Mouse (Mus musculus): ENCODE measurements around the gene Sesn2.
"Not testable (repeated sequence)": the region's sequence is repeated elsewhere in the genome, so short reads cannot be mapped to it uniquely, and the experiment has no call there.

Gene Sesn2

DNA sequence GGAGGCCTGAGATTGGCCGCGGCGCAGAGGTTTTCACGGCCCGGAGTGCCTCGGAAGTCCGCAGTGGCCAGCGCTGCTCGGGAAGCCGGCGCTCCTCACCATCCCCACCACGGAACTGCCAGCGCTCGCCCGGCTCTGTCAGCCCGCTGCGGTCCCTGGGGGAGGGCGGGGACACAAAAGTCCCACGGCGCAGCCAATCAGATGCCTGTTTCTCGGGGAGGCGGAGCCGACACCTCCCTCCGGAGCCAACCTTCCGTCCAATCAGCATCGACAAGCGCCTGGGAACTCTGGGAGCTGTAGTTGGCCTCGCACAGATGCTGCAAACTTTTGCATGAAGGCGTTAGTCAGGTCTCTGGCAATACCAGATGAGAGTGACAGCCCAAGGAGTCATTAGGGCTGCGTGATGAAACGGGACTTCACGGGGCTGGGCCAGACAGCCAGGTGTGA is at the start of gene Sesn2:
Gene Sesn2, minus strand, starts transcription at position 150 of the 447 bp plus-strand sequence.
- ATAC-seq (ENCODE audit: insufficient number of reproducible peaks, low FRiP score, low TSS enrichment) = peak; percentile 96

DNA sequence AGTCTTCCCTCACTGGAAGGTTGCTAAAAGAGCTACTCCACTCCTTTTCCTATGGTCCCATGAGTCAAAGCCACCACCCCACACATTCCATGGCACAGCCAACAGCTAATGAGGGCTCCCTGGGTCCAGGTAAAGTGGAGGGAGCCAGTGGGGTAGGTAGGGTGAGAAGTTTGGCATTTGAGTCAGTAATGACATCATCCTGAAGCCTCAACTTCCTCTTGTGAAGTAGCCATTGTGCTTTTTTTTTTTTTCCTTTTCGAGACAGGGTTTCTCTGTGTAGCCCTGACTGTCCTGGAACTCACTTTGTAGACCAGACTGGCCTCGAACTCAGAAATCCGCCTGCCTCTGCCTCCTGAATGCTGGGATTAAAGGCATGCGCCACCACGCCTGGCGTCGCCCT is 45.2 kb upstream of the Sesn2 start:
- ATAC-seq (ENCODE audit: insufficient number of reproducible peaks, low FRiP score, low TSS enrichment) = not testable (repeated sequence)

GRCm38 (mm10) chr4:132554653-132555052 is 44.4 kb upstream of the Sesn2 start:
- ATAC-seq (ENCODE audit: insufficient number of reproducible peaks, low FRiP score, low TSS enrichment) = no peak; the same call in 1 of the 2 replicates

DNA sequence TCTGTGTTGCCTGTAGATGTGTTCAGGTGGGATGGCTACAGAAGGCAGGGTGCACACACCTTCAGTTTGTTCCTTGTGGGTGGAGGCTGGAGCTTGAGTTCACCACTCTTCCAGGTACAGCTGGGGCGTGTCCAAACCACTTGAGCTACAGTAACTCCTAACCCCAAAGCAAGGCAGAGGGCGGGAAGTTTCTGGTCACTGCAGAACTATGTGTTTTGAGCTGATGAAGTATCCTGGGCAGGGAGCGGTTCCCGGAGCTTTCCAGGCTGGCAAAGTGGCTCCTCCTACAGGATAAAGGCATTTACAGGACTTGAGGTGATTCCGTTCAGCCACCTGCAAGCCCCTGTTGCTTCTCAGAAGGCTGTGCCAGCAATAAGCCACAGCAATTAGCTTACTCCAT is 43.9 kb upstream of the Sesn2 start:
- ATAC-seq (ENCODE audit: insufficient number of reproducible peaks, low FRiP score, low TSS enrichment) = no peak

DNA sequence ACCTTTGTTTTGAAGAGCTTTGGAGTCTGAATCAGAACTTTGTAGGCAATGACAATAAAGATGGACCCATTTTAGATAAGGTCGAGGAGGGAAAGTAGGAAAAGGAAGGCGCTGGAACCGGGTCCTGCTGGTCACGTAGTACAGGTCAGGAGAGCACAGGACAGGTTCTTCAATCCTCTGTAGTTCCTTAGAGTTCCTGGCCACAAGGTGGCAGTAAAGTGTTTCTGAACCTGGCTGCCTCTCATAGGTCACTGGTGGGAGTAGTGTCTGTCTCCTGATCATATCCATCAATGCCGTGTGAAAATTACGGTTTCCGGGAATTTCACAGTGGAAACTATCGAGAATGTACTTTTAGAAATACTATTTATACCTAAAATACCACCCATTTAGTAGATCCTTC is 35.5 kb upstream of the Sesn2 start:
- ATAC-seq (ENCODE audit: insufficient number of reproducible peaks, low FRiP score, low TSS enrichment) = 0 out of 2 replicates have a peak, but pooled peaks have one; percentile 6

DNA sequence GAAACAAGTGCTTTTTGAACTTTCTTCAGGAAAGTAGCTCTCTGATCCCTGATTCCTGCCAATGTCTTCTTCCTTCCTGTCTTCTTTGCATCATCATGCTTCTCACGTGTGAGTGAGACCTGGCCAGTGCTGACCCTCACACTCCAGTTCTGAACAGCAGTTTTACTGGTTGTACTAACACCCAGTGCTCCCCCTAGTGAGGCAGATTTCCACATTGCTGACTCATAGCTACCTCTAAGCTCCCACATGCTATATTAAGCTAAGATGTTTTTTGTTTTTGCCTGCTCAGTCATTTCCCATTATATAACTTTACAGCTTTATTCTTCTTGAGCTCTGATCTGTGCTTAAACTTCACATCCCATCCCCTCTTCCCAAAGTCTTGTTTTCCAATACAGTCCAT is 32.4 kb upstream of the Sesn2 start:
- ATAC-seq (ENCODE audit: insufficient number of reproducible peaks, low FRiP score, low TSS enrichment) = no peak

DNA sequence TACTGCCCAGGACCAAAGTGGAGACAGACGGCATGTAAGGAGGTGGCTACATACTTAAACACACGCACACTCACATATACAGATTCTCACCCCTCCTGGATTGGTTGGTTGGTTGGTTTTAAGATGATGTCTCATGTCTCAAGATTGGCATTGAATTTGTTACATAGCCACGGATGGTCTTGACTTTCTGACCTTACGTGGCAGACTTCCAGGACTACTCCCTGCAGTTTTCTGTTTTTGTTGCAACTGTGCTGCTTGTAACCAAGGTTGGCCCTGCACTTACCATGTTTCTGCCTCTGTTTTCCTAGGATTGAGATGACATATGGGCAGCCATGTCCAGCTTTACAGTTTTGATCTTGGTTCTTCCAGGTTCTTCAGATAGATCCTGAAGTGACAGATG is 31.1 kb upstream of the Sesn2 start:
- ATAC-seq (ENCODE audit: insufficient number of reproducible peaks, low FRiP score, low TSS enrichment) = no peak

GRCm38 (mm10) chr4:132539481-132539880 is 29.2 kb upstream of the Sesn2 start:
- ATAC-seq (ENCODE audit: insufficient number of reproducible peaks, low FRiP score, low TSS enrichment) = no peak

DNA sequence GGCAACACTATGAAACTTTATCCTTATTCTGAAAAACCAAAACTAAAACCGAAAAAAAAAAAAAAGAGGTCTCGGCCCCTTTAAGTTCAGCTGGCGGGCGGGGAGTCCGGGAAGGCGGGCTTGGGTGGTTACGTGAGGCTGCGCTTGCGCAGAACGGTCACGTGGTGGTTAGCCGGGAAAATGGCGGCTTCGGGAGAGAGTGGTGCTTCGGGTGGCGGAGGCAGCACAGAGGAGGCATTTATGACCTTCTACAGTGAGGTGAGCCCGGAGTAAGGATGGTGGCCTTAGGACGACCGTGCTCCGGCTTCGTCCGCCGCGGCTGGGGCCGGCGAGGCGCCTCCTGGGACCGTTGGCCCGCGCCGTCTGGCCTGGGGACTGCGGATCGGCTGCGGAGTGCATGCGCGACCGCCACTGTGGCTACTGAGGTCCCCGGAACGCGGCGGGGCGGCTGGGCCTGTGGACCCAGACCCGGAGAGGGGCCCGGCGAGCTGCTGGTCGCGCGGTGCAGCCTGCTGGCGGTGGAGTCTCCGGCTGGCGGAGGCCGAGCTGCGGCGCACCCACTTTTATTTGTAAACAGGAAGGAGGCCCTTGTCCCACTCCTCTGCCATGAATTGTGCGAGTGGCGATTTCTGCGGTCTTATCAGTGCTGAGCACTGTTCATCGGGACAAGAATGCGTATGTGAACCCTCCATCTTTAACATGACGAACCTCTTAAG is 25.3 kb upstream of the Sesn2 start, which contains the start of gene Dnajc8:
Gene Dnajc8, plus strand, starts transcription at position 145 of the 716 bp plus-strand sequence.
- ATAC-seq (ENCODE audit: insufficient number of reproducible peaks, low FRiP score, low TSS enrichment) = peak; percentile 60; the same call in 1 of the 2 replicates

- peak; percentile 88 for ATAC-seq (ENCODE audit: insufficient number of reproducible peaks, low FRiP score, low TSS enrichment)
Observed at GRCm38 (mm10) chr4:132532981-132533916, 22.9 kb upstream of the Sesn2 start, which contains the start of gene Atpif1. TSS of gene Atpif1 (minus strand) at chr4:132533659.

GRCm38 (mm10) chr4:132532496-132532895 is 22.2 kb upstream of the Sesn2 start:
- no peak for ATAC-seq (ENCODE audit: insufficient number of reproducible peaks, low FRiP score, low TSS enrichment)

DNA sequence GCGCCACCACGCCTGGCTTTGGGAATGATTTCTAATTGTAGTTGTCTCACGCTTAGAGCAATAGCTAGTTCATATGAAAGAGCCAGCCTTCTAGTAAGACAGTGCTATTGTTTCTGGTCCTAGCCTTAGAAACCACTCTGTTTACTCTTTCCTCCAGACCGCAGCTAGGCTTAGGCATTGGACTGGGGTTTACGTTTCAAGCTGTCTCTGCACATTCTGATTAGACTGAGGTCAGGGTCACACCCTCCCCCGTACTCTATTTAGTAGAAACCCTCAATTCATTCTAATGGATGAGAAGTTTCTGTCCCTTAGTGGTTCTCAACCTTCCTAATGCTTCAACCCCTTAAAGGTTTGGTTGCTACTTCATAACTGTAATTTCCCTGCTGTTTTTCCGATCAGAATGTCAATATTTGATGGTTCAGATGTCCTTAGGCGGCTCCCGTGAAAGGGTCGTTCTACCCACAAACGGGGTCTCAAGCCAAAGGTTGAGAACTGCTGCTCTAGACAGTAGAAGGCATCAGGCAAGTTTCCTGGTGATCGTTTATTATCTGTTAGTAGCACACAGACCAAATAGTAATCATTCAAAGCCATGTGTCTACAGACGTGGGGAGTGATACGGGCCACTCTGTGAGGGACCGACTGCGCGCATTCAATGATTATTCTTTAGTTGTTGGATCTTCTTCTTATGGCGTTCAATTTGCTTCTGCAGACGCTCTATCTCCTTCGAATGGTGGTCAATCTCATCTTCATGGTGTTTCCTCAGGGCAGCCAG is 19.9 kb upstream of the Sesn2 start:
- ATAC-seq (ENCODE audit: insufficient number of reproducible peaks, low FRiP score, low TSS enrichment) = no peak

GRCm38 (mm10) chr4:132529344-132529743 is 19.0 kb upstream of the Sesn2 start:
- no peak for ATAC-seq (ENCODE audit: insufficient number of reproducible peaks, low FRiP score, low TSS enrichment)

GRCm38 (mm10) chr4:132527917-132528522 is 17.7 kb upstream of the Sesn2 start:
- ATAC-seq (ENCODE audit: insufficient number of reproducible peaks, low FRiP score, low TSS enrichment) = no peak

- ATAC-seq (ENCODE audit: insufficient number of reproducible peaks, low FRiP score, low TSS enrichment) = no peak
Observed at GRCm38 (mm10) chr4:132526678-132527077, 16.4 kb upstream of the Sesn2 start.

- ATAC-seq (ENCODE audit: insufficient number of reproducible peaks, low FRiP score, low TSS enrichment) = no peak
Observed at GRCm38 (mm10) chr4:132524808-132525207, 14.5 kb upstream of the Sesn2 start.

DNA sequence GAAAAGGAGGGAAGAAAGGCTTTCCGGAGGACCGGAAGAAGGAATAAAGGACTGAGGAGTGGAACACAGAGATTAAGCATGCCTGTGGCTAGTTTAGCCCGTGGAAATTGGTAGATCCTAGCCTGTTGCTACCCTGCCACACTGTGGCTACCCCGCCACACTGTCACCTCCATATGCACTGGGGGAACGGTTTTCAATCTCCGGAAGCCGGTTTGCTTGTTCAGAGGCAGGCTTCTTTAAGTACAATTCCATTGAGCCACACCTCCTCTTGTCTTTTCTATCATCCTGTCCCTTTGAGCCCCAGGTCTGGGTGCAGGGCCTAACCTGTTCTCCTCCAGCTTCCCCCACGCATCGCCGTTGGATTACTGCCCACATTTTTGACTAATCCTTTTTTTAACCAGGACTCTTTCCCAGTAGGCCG is 14.0 kb upstream of the Sesn2 start:
- no peak for ATAC-seq (ENCODE audit: insufficient number of reproducible peaks, low FRiP score, low TSS enrichment)

DNA sequence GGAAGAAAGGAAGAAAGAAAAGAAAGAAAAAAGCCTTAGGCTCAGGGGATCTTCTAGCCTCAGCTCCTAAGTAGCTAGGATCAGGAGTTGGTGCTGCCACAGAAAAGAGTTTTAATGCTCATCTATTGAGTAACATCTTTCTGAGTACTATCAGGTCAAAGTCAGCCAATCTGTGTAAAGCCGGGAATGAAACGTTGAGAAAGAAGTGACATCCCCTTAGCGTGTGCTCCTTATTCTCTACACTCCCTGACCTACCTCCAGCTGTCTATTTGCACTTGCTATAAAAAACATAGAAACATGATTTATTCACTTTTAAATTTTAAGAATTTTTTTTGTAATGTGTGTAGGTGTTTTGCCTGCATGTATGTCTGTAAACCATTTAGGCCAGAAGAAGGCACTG is 8.9 kb upstream of the Sesn2 start:
- ATAC-seq (ENCODE audit: insufficient number of reproducible peaks, low FRiP score, low TSS enrichment) = no peak

- ATAC-seq (ENCODE audit: insufficient number of reproducible peaks, low FRiP score, low TSS enrichment) = no peak
Observed at GRCm38 (mm10) chr4:132518066-132518465, 7.8 kb upstream of the Sesn2 start.
